Mouse (Mus musculus) MEL (cell line): ENCODE data around the gene Slc20a1.

ENCODE experiments used
- CHD1 ChIP-seq: IDR thresholded peaks from 2 replicates; pipeline ENCODE4 v1.6.1; 2012; ENCODE audit warnings: low read depth, mild to moderate bottlenecking, inconsistent platforms, low read length, improper control_type of control experiment
- EP300 ChIP-seq, 2 experiments: IDR thresholded peaks; 2 replicates each; pipeline ENCODE4 v1.6.1; 2011; ENCODE audit warnings: improper control_type of control experiment in 2 of 2, low read length in 2 of 2, low read depth in 1 of 2, mild to moderate bottlenecking in 1 of 2
- GABPA ChIP-seq: IDR thresholded peaks from 2 replicates; pipeline ENCODE4 v1.6.1; 2012; ENCODE audit warnings: low read depth, mild to moderate bottlenecking, inconsistent platforms, low read length, improper control_type of control experiment, moderate library complexity
- GATA1 ChIP-seq: IDR thresholded peaks from 2 replicates; pipeline ENCODE4 v1.6.1; 2011; ENCODE audit warnings: low read depth, low read length, improper control_type of control experiment
- HCFC1 ChIP-seq: IDR thresholded peaks from 2 replicates; pipeline ENCODE4 v1.6.1; 2012; ENCODE audit warnings: low read depth, mild to moderate bottlenecking, inconsistent platforms, low read length, improper control_type of control experiment, moderate library complexity
- MYB ChIP-seq: IDR thresholded peaks from 2 replicates; pipeline ENCODE4 v1.6.1; 2011; ENCODE audit warnings: mild to moderate bottlenecking, low read depth, low read length, improper control_type of control experiment
- POLR2A ChIP-seq, 2 experiments: IDR thresholded peaks; 2 replicates each; pipeline ENCODE4 v1.6.1; 2011 to 2012; ENCODE audit warnings: low read length in 2 of 2, mild to moderate bottlenecking in 2 of 2, control low read depth in 1 of 2, improper control_type of control experiment in 1 of 2, low read depth in 1 of 2, moderate library complexity in 1 of 2; ENCODE audit not compliant: control insufficient read depth in 1 of 2, insufficient read depth in 1 of 2, poor library complexity in 1 of 2
- SMC3 ChIP-seq: IDR thresholded peaks from 2 replicates; pipeline ENCODE4 v1.6.1; 2011; ENCODE audit warnings: low read depth, low read length, improper control_type of control experiment
- TCF12 ChIP-seq: IDR thresholded peaks from 2 replicates; pipeline ENCODE4 v1.6.1; 2014; ENCODE audit warnings: low read depth, mild to moderate bottlenecking, inconsistent platforms, low read length, improper control_type of control experiment, moderate library complexity
- UBTF ChIP-seq: IDR thresholded peaks from 2 replicates; pipeline ENCODE4 v1.6.1; 2012; ENCODE audit warnings: low read depth, mild to moderate bottlenecking, inconsistent platforms, low read length, improper control_type of control experiment, moderate library complexity, borderline replicate concordance; ENCODE audit not compliant: insufficient read depth
- ZNF384 ChIP-seq: IDR thresholded peaks from 2 replicates; pipeline ENCODE4 v1.6.1; 2012; ENCODE audit warnings: low read depth, mild to moderate bottlenecking, inconsistent platforms, low read length, improper control_type of control experiment

GRCm38 (mm10) chr2:129199328-129200085, 943 bp downstream of the Slc20a1 start:
- TF ChIP-seq TCF12 (no peak), CHD1 (no peak), POLR2A (IDR thresholded peaks at IDR 0.05; ENCODE audit: control insufficient read depth in 1 of 2, insufficient read depth in 1 of 2, low read depth in 1 of 2, low read length in 2 of 2, poor library complexity in 1 of 2) (no peak), GABPA (no peak), UBTF (no peak), ZNF384 (no peak), SMC3 (no peak), GATA1 (no peak), HCFC1 (no peak), EP300 (IDR thresholded peaks at IDR 0.05; ENCODE audit: low read depth in 1 of 2, low read length in 2 of 2) (no peak), MYB (no peak)
